Mouse (Mus musculus) liver, postnatal 0 days (tissue): Measurements from ENCODE around the gene Ammecr1.

Experiments used
- CTCF ChIP-seq: sonication (generic); IDR thresholded peaks from 2 replicates; pipeline ENCODE4 v1.5.1; 2016; ENCODE audit warnings: antibody characterized with exemption, low read depth
- EP300 ChIP-seq: IDR thresholded peaks from 2 replicates; pipeline ENCODE4 v1.6.1; 2016; ENCODE audit warnings: antibody characterized with exemption, low read depth, mild to moderate bottlenecking

- TF ChIP-seq CTCF = 0 out of 2 replicates have a peak, but pooled peaks have one; percentile 5
- no peak for TF ChIP-seq EP300
Measured at GRCm38 (mm10) chrX:142806620-142807061, 159.9 kb downstream of the Ammecr1 start.
